Comparison of ENCODE assay signal across 8 mouse cellular contexts in the genomic region with DNA sequence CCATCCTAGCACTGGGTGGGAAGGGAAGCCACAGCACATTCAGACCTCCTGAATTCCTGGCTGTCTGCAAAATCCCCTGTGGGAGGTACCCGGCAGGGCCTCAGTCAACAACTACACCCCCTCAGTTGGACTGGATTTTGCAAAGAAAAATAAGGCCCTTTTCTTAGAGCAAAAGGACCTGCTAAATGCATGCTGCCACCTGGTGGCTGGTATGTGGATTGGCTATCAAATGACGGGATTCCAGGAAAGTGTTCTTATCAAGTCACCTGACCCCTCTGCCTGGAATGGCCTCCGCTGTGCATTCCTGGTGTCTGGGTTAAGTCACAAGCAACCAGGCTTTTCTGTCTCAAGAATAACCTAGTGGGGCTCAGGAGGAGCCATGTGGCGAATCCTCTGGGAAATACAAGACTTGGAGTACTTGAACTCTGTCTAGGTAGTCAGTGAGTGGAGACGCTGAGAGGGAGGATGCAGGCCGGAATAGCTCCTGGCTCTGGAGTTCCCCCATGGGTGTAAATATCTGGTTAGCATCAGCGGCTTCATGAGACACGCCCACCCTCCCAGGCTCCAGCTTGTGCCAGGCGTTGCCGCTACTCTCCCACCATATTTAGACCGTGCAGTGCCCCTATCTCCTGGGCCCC. TPM values are rescaled to one million over a fixed set of nuclear protein-coding genes. Genes with fewer than 3 reads are reported as not detected.
A peak's percentile ranks its signal among the peaks of the same experiment; 100 is the strongest.
DNase-seq lines count a peak whose midpoint lies in the region; ATAC-seq lines count a peak whose summit lies in the region.

No protein-coding gene starts in this region.

- H3K4me3 ChIP-seq in hindbrain, embryonic 14.5 days (replicated peaks; ENCODE audit: low read length): no peak overlapping the region

- H3K9ac ChIP-seq in hindbrain, embryonic 14.5 days: 0 out of 2 replicates have a peak overlapping the region, but pooled peaks have one; percentile 6

- peak; percentile 98 for DNase-seq in R1 (ENCODE audit: low read depth, low spot score)
- DNase-seq in cerebellum, adult 9-10 months: peak; percentile 71
- DNase-seq in frontal cortex, postnatal 14 days (ENCODE audit: low spot score in 2 of 2): peak; percentile 38 to 54
- DNase-seq in hindbrain, embryonic 14.5 days (ENCODE audit: low spot score): peak; percentile 84
- peak; percentile 46 to 54 for DNase-seq in layer of hippocampus, postnatal 36 days
- peak; percentile 89 for DNase-seq in lung, postnatal 25 days (ENCODE audit: low spot score)
- DNase-seq in right cerebral cortex, postnatal 14 days: peak; percentile 55
- DNase-seq in yolk sac, embryonic 10.5 days (ENCODE audit: low spot score): peak; percentile 89

- H3K9me3 ChIP-seq in hindbrain, embryonic 14.5 days (ENCODE audit: control insufficient read depth, low read length): no peaks in the 10 kb centered on the region

- ATAC-seq in hindbrain, embryonic 14.5 days (ENCODE audit: low FRiP score): no peak; the same call in 1 of the 2 replicates

- H3K4me1 ChIP-seq in hindbrain, embryonic 14.5 days (replicated peaks; ENCODE audit: control insufficient read depth, insufficient read depth, low read length): 0 out of 2 replicates have a peak, but pooled peaks cover 3% of the 10 kb centered on the region

- no peak overlapping the region for H3K27ac ChIP-seq in hindbrain, embryonic 14.5 days

- no peak overlapping the region for H3K4me2 ChIP-seq in hindbrain, embryonic 14.5 days (replicated peaks)

- 45% methylated on average over 11 of the region's 11 CpGs for WGBS in hindbrain, embryonic 14.5 days

- H3K27me3 ChIP-seq in hindbrain, embryonic 14.5 days (ENCODE audit: control insufficient read depth, insufficient read depth, low read length): no peaks in the 10 kb centered on the region

- H3K36me3 ChIP-seq in hindbrain, embryonic 14.5 days (replicated peaks; ENCODE audit: control insufficient read depth, insufficient read depth): no peaks in the 10 kb centered on the region

RNA-seq across cellular contexts. Expression of gene Tmem98, which starts 8.2 kb away (rescaled TPM):
- polyA plus RNA-seq in hindbrain, embryonic 14.5 days (2014; fragmentation: Nextera tagmentation; extraction: Ambion mirVana): 20.1 and 21.9 TPM in 2 replicates
- 1 to 10 TPM; 7.3 to 8.0 TPM for total RNA-seq in layer of hippocampus, postnatal 36 days (2021)

RNA-seq across cellular contexts. Expression of gene Myo1d, which starts 38.4 kb away (rescaled TPM):
- 2.9 TPM in 2 replicates for polyA plus RNA-seq in hindbrain, embryonic 14.5 days (2014; fragmentation: Nextera tagmentation; extraction: Ambion mirVana)
- total RNA-seq in layer of hippocampus, postnatal 36 days (2021): 1 to 10 TPM; 7.0 to 7.8 TPM

RNA-seq across cellular contexts. Expression of gene Spaca3, which starts 40.0 kb away (rescaled TPM):
- polyA plus RNA-seq in hindbrain, embryonic 14.5 days (2014; fragmentation: Nextera tagmentation; extraction: Ambion mirVana): not detected in 2 replicates
- not detected for total RNA-seq in layer of hippocampus, postnatal 36 days (2021)

Comparison
In these comparisons a context has a peak if more than half of its experiments do, and no peak if none do; other contexts are left out.
1. DNase-seq: peak in every context shown above with its lines; median percentile 98 in R1; 89 in lung, postnatal 25 days; 89 in yolk sac, embryonic 10.5 days; 84 in hindbrain, embryonic 14.5 days; 71 in cerebellum, adult 9-10 months; 55 in right cerebral cortex, postnatal 14 days; 50 in layer of hippocampus, postnatal 36 days; 46 in frontal cortex, postnatal 14 days.